Mouse (Mus musculus): ENCODE data around the gene Adamtsl3. TPM values are rescaled to one million over a fixed set of nuclear protein-coding genes. Genes with fewer than 3 reads are reported as not detected.
A peak's percentile ranks its signal among the peaks of the same experiment; 100 is the strongest.

Adamtsl3 gene
- total and polyA plus RNA-seq, 2 experiments from 2014 or later: 1.5 to 9.7 TPM

- no peak overlapping the region for H3K4me2 ChIP-seq (ENCODE audit: low read depth, low read length)
- ATAC-seq (no peak), DNase-seq (ENCODE audit: low spot score) (no peak)
- no peak overlapping the region for H3K27ac ChIP-seq
- H3K9me3 ChIP-seq (ENCODE audit: low read length): no peaks in the 10 kb centered on the region
- H3K36me3 ChIP-seq (ENCODE audit: insufficient read depth, low read length): no peaks in the 10 kb centered on the region
- no peaks in the 10 kb centered on the region for H3K4me1 ChIP-seq (ENCODE audit: insufficient read depth, low read length)
- no peak overlapping the region for H3K4me3 ChIP-seq (ENCODE audit: low read length)
- no peak for TF ChIP-seq CTCF (IDR thresholded peaks at IDR 0.05; ENCODE audit: low read depth)
- 81% methylated on average over 3 of the region's 3 CpGs for WGBS
- H3K27me3 ChIP-seq (ENCODE audit: insufficient read depth, low read length): no peaks in the 10 kb centered on the region
- H3K9ac ChIP-seq (replicated peaks; ENCODE audit: low read length): no peak overlapping the region
Observed at GRCm38 (mm10) chr7:82580007-82580406, 244.5 kb downstream of the Adamtsl3 start.

- no peak for DNase-seq (ENCODE audit: low spot score)
- Histone ChIP-seq H3K9me3 (ENCODE audit: low read length) (no peaks in the 10 kb centered on the region), H3K4me1 (ENCODE audit: insufficient read depth, low read length) (no peaks in the 10 kb centered on the region), H3K9ac (replicated peaks; ENCODE audit: low read length) (no peak overlapping the region), H3K27me3 (ENCODE audit: insufficient read depth, low read length) (no peaks in the 10 kb centered on the region), H3K4me3 (ENCODE audit: low read length) (no peak overlapping the region), H3K27ac (no peak overlapping the region), H3K4me2 (ENCODE audit: low read depth, low read length) (no peak overlapping the region), H3K36me3 (ENCODE audit: insufficient read depth, low read length) (no peaks in the 10 kb centered on the region)
- no peak for ATAC-seq
- 72% methylated on average over 5 of the region's 5 CpGs for WGBS
- 0 out of 2 replicates have a peak, but pooled peaks have one; percentile 13 for TF ChIP-seq CTCF (IDR thresholded peaks at IDR 0.05; ENCODE audit: low read depth)
Observed at GRCm38 (mm10) chr7:82581802-82582201, 246.3 kb downstream of the Adamtsl3 start.

GRCm38 (mm10) chr7:82582534-82582933, 247.0 kb downstream of the Adamtsl3 start:
- DNase-seq (ENCODE audit: low spot score) (no peak), ATAC-seq (no peak)
- Histone ChIP-seq H3K4me2 (ENCODE audit: low read depth, low read length) (no peak overlapping the region), H3K9me3 (ENCODE audit: low read length) (no peaks in the 10 kb centered on the region), H3K27ac (no peak overlapping the region), H3K36me3 (ENCODE audit: insufficient read depth, low read length) (no peaks in the 10 kb centered on the region), H3K27me3 (ENCODE audit: insufficient read depth, low read length) (no peaks in the 10 kb centered on the region), H3K9ac (replicated peaks; ENCODE audit: low read length) (no peak overlapping the region), H3K4me1 (ENCODE audit: insufficient read depth, low read length) (no peaks in the 10 kb centered on the region), H3K4me3 (ENCODE audit: low read length) (no peak overlapping the region)
- WGBS: 74% methylated on average over 4 of the region's 4 CpGs
- no peak for TF ChIP-seq CTCF (IDR thresholded peaks at IDR 0.05; ENCODE audit: low read depth)

- Histone ChIP-seq H3K9me3 (ENCODE audit: low read length) (no peaks in the 10 kb centered on the region), H3K27me3 (ENCODE audit: insufficient read depth, low read length) (no peaks in the 10 kb centered on the region), H3K4me1 (ENCODE audit: insufficient read depth, low read length) (no peaks in the 10 kb centered on the region), H3K4me3 (ENCODE audit: low read length) (no peak overlapping the region), H3K27ac (no peak overlapping the region), H3K4me2 (ENCODE audit: low read depth, low read length) (no peak overlapping the region), H3K9ac (replicated peaks; ENCODE audit: low read length) (no peak overlapping the region), H3K36me3 (ENCODE audit: insufficient read depth, low read length) (no peaks in the 10 kb centered on the region)
- 90% methylated on average over 6 of the region's 6 CpGs for WGBS
- no peak for DNase-seq (ENCODE audit: low spot score)
- no peak for ATAC-seq
- TF ChIP-seq CTCF (IDR thresholded peaks at IDR 0.05; ENCODE audit: low read depth): no peak
Observed at GRCm38 (mm10) chr7:82590931-82591330, 255.4 kb downstream of the Adamtsl3 start.

GRCm38 (mm10) chr7:82602008-82602407, 266.5 kb downstream of the Adamtsl3 start:
- no peak for ATAC-seq
- WGBS: 86% methylated on average over 4 of the region's 4 CpGs
- DNase-seq (ENCODE audit: low spot score): no peak
- no peak overlapping the region for H3K4me3 ChIP-seq (ENCODE audit: low read length)
- H3K9me3 ChIP-seq (ENCODE audit: low read length): no peaks in the 10 kb centered on the region
- H3K4me1 ChIP-seq (ENCODE audit: insufficient read depth, low read length): no peaks in the 10 kb centered on the region
- H3K4me2 ChIP-seq (ENCODE audit: low read depth, low read length): no peak overlapping the region
- H3K27ac ChIP-seq: no peak overlapping the region
- H3K9ac ChIP-seq (replicated peaks; ENCODE audit: low read length): no peak overlapping the region
- TF ChIP-seq CTCF (IDR thresholded peaks at IDR 0.05; ENCODE audit: low read depth): no peak
- H3K27me3 ChIP-seq (ENCODE audit: insufficient read depth, low read length): no peaks in the 10 kb centered on the region
- no peaks in the 10 kb centered on the region for H3K36me3 ChIP-seq (ENCODE audit: insufficient read depth, low read length)

- DNase-seq (ENCODE audit: low spot score) (no peak), ATAC-seq (no peak)
- H3K36me3 ChIP-seq (ENCODE audit: insufficient read depth, low read length): no peaks in the 10 kb centered on the region
- no peak for TF ChIP-seq CTCF (IDR thresholded peaks at IDR 0.05; ENCODE audit: low read depth)
- H3K27ac ChIP-seq: no peak overlapping the region
- 90% methylated on average over 6 of the region's 6 CpGs for WGBS
- H3K9me3 ChIP-seq (ENCODE audit: low read length): no peaks in the 10 kb centered on the region
- H3K4me2 ChIP-seq (ENCODE audit: low read depth, low read length): no peak overlapping the region
- no peaks in the 10 kb centered on the region for H3K27me3 ChIP-seq (ENCODE audit: insufficient read depth, low read length)
- H3K4me1 ChIP-seq (ENCODE audit: insufficient read depth, low read length): no peaks in the 10 kb centered on the region
- H3K9ac ChIP-seq (replicated peaks; ENCODE audit: low read length): no peak overlapping the region
- H3K4me3 ChIP-seq (ENCODE audit: low read length): no peak overlapping the region
Observed at GRCm38 (mm10) chr7:82605425-82605824, 269.9 kb downstream of the Adamtsl3 start.

GRCm38 (mm10) chr7:82609629-82610028, 274.1 kb downstream of the Adamtsl3 start:
- ATAC-seq (no peak), DNase-seq (ENCODE audit: low spot score) (peak; percentile 36)
- no peak overlapping the region for H3K27ac ChIP-seq
- 58% methylated on average over 3 of the region's 3 CpGs for WGBS
- peak; percentile 63 for TF ChIP-seq CTCF (IDR thresholded peaks at IDR 0.05; ENCODE audit: low read depth)
- H3K4me2 ChIP-seq (ENCODE audit: low read depth, low read length): no peak overlapping the region
- H3K27me3 ChIP-seq (ENCODE audit: insufficient read depth, low read length): no peaks in the 10 kb centered on the region
- H3K4me3 ChIP-seq (ENCODE audit: low read length): no peak overlapping the region
- no peaks in the 10 kb centered on the region for H3K9me3 ChIP-seq (ENCODE audit: low read length)
- H3K4me1 ChIP-seq (ENCODE audit: insufficient read depth, low read length): no peaks in the 10 kb centered on the region
- no peaks in the 10 kb centered on the region for H3K36me3 ChIP-seq (ENCODE audit: insufficient read depth, low read length)
- H3K9ac ChIP-seq (replicated peaks; ENCODE audit: low read length): no peak overlapping the region

All from hindbrain, postnatal 0 days (tissue).